Mouse (Mus musculus) layer of hippocampus, adult 2 months (tissue): ENCODE measurements at regions not wholly inside any gene's neighbourhood (a gene's known extent, or its start where the extent isn't known, plus 50 kb on each side); places are given as distances from the start of the nearest gene placed in this dataset.

Source experiments
- DNase-seq, 2 experiments: peaks; one replicate each; pipeline ENCODE4 v3.0.0; 2022; ENCODE audit warnings: low spot score in 2 of 2
- H3K27ac ChIP-seq: fragments of 200-600 bp; 2 replicates; pipeline ENCODE4 v1.8.1; 2022
- H3K4me3 ChIP-seq: fragments of 200-600 bp; 2 replicates; pipeline ENCODE4 v1.8.1; 2022; ENCODE audit warnings: mild to moderate bottlenecking
- CTCF ChIP-seq: fragments of 200-600 bp; conservative IDR thresholded peaks from 2 replicates; pipeline ENCODE4 v1.8.1; 2022; ENCODE audit warnings: antibody characterized with exemption, mild to moderate bottlenecking, moderate library complexity

DNA sequence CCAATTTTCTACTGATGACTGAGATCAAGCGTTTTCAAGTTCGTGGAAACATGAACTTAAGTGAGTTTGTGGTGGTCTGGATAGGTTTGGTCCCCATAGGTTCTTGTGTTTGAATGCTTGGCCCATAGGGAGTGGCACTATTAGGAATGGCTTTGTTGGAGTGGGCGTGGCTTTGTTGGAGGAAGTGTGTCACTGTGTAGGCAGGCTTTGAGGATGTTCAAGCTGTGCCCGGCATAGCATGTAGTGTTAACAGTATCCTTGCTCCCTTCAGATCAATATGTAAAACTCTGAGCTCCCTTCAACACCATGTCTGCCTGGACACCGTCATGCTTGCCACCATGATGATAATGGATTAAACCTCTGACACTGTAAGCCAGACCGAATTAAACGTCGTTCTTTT, 112.7 kb upstream of the Pard3b start:
- Histone ChIP-seq H3K27ac (no peak overlapping the region), H3K4me3 (no peak overlapping the region)
- no peak for DNase-seq
- TF ChIP-seq CTCF, result no peak

DNA sequence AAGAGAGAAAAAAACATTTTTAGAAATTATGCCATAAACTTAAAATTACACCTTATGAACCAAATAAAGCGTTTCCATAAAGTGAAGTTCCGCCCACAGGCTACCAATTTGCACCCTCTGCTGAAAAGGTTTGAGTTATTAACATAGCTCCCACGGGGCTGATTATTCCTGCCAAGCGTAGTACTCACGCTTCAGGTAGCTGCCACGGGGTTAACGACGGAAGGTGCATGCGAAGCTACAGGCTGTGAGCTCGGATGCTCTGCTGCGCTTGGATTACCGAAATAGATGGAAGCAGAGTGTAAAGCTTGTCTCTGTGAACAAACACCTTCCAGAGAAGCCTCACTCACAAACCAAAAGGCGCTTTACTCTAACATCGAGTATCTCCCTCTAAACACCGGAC, 109.9 kb upstream of the Pard3b start:
- no peak for DNase-seq
- no peak overlapping the region for H3K27ac ChIP-seq
- no peak for TF ChIP-seq CTCF

DNA sequence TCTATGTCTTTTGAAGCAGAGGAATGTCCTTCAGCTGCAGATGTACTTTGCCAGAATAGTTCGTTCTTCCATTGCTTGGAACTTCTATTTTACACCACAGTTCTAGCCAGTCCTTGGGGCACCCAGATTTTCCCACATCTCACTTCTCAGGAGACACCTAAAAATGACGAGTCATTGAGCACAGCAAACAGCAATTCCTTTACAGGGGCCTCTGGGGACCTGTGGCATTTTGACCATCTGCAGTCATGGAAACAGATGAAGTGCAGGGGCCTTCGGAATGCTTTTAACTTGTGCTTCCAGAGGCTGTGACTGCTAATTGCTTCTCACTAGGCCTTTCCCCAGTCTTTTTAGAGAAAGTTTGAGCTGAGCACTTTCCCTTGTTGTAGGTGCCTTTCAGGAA, 108.5 kb upstream of the Pard3b start:
- no peak for DNase-seq
- TF ChIP-seq CTCF, result no peak
- Histone ChIP-seq H3K27ac (no peak overlapping the region), H3K4me3 (no peak overlapping the region)

More for the DNA sequence above, 109.9 kb upstream of the Pard3b start:
- no peak overlapping the region for H3K4me3 ChIP-seq

DNA sequence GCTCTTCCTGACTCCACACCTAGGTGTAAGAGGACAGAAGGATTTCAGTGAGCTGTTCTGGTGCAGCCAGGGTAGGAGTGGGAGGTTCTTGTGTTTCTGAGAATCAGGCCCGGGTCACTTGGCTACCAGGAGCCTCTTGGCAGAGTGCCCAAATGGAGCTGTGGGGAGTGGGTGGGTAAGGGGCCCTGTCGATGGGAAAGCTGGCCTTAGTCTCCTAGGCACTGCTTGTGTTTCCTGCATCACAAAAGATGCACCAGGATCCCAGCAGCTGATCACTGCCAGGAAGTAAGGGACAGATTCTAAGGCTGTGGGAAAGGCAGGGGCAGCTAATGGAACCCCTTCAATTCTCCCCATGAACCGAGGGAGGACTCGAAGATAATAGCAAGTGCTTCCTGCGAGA, 107.1 kb upstream of the Pard3b start:
- DNase-seq, result no peak
- TF ChIP-seq CTCF, result no peak

DNA sequence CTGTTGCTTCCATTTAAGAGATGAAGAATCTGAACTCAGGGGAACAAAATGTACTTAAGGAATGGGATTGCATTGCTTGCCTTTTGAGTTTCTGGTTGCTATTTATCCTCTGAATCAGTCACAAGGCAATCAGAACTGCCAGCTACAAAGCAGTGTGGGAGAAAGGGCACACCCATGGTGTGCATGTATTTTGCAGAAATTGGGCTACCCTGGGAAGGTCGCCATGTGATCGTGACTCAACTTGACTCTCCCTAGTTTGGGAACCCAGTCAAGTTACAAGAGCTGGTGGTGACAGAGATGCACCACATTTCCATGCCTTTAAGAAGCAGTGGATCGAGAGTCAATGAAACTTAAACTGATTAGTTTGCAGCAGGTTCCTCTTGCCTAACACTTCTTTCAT, 98.5 kb upstream of the Pard3b start:
- Histone ChIP-seq H3K4me3 (no peak overlapping the region), H3K27ac (no peak overlapping the region)
- TF ChIP-seq CTCF, result no peak
- no peak for DNase-seq

More for the DNA sequence above, 107.1 kb upstream of the Pard3b start:
- Histone ChIP-seq H3K27ac (no peak overlapping the region), H3K4me3 (no peak overlapping the region)

DNA sequence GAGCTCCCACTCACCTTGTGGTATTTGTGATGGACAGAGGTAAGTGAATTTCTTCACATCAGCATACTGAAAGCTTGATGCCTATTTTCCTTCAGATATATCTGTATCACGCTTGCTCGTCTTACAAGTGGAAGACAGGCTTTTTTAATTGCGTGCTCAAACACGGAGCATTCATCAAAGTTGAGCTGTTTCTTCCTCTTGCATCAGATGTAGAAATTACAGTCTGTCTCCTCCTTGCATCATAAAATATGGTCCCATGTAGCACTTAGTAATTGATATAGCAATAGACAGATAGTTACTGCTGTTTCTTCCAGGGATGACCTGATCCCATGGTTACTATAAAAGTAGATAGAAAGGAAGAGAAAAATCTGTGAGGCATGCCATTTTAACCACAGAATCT, 97.5 kb upstream of the Pard3b start:
- no peak for DNase-seq
- Histone ChIP-seq H3K4me3 (no peak overlapping the region), H3K27ac (no peak overlapping the region)
- no peak for TF ChIP-seq CTCF

DNA sequence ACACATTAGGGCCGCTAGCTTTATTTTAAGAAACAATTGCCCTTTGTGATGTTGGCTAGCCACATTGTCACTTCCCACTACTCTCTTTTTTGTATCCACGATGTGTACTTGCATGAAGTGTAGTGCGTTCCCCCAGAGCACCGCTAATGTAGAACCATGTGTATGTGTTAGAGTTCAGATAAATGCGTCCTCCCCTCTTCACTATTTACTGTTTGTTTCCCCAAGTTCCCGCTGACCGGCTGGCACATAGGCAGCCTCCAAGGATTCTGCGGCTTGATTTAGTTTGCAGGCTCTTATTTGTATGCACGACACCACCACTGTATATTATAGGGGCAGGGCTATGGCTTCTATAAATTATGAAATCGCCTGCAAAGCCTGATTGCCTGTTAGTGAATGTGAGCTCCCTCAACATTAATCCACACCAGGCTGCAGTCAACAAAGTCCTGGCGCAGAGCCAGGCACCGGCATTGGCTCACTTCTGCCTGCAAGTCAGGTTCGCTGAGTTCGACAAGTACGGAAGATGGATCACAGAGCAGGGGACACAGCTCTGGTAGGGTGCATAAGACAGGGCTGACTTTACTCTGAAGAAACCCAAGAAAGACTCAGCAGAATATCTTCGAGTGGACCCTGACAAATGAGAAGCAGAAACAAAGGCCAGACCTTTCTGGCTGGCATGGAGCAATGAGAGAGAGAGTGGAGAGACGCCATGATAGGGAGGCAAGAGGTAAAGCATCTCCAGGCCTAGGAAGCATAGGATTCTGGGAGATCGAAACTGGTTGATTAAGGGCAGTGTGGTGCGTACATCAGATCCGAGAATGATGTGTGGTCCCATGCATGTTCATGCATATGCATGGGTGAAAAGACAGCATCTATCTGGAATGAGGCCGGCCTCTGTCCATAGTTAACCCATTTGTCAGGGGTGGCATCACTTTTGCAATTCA, 85.8 kb upstream of the Pard3b start:
- H3K4me3 ChIP-seq, result peak overlapping the region; percentile 26
- no peak for TF ChIP-seq CTCF
- H3K27ac ChIP-seq, result no peak overlapping the region
- peak; percentile 11 to 57 for DNase-seq

DNA sequence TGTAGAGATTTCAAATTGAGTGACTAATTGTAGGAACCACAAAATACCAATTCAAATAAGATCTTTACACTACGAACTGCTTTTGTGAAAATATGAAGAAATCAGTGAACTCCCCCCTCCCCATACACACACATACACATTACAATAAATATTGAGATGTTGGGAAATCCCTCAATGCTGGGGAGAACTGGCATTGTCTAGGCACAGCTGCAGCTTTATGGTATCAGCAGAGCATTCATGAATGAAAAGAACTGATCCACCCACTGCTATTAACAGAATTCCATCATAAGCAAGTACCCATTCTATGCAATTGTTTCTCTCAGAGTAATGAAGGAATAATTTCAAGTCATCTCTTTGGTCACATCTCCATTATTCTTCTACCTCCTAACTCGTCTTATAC, 79.1 kb upstream of the Pard3b start:
- DNase-seq, result no peak
- no peak for TF ChIP-seq CTCF
- Histone ChIP-seq H3K4me3 (no peak overlapping the region), H3K27ac (no peak overlapping the region)

DNA sequence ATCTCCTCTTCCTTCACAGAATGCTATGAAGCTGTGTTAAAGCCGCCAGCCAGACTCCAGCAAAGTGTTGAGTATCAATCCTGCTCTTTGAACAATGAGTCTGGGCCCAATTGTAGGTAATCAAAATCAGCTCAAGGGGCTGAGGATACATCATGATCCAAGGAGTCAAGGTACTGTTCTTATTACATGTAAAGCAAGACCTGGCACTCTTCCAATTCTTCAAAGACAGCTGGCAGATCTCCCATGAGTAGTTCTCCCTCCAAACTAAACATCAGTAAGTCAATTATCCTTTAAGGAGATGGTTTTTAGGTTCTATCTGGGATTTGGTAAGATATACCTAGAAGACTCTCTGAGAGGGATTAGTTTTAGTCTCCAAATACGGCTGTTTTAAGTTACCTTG, 76.5 kb upstream of the Pard3b start:
- no peak overlapping the region for H3K27ac ChIP-seq
- no peak overlapping the region for H3K4me3 ChIP-seq
- TF ChIP-seq CTCF, result no peak

DNA sequence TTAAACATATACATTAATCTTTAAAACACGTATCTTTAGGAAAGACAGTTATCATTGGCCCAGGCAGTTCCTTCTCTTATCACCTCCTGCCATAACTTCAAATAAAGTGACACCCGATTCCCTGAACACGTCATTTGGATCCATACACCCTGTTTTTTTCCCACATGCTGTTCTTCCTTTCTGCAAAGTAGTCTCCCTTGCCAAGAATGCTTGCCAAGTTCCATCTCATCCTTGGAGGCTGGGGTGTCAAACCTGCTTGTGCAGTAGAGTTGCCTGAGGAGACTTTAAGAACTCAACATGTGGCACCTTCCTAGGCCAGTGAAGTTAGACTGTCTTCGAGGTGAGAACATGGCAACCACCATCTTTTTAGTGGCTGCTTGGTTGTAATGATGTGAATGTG, 73.2 kb upstream of the Pard3b start:
- H3K27ac ChIP-seq, result no peak overlapping the region
- no peak overlapping the region for H3K4me3 ChIP-seq
- TF ChIP-seq CTCF, result no peak
- DNase-seq, result no peak

More for the DNA sequence above, 76.5 kb upstream of the Pard3b start:
- DNase-seq, result no peak

DNA sequence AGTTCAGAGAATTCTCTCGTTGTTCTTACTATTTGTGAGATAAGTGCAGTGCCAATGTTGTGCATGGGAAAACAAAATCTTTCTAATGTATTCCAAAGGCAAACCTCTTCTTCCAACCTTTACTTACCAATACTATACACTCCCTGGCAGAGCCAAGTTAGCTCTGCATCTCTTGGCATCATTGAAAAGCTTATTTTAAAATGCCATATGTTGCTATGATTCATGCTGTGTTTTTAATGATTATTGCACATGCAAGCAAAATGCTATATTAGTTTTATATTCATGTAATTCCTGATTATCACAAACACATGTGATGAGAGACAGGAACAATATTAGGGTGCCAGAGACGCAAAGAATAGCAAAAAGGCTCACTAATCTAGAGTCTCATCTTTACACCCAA, 64.3 kb upstream of the Pard3b start:
- no peak for TF ChIP-seq CTCF
- no peak overlapping the region for H3K27ac ChIP-seq
- no peak for DNase-seq
- H3K4me3 ChIP-seq, result no peak overlapping the region

DNA sequence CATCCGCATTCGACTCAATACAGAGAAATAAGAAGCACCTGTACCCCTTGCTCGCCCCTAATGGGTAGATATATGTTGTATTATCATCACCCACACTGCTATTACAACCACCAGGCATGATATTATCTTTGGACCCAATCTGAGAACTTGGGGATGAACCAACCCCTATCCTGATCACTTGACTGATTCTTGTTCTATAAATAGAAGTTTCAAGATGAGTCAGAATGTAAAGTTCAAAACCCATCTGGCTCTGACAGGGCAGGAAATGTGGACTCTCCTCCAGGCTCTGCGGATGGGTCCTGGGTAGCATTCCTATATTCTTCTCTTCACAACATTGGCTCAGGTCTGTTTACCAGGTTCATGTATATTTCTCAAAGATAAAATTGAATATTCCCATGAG, 61.9 kb upstream of the Pard3b start:
- no peak overlapping the region for H3K4me3 ChIP-seq
- no peak overlapping the region for H3K27ac ChIP-seq
- TF ChIP-seq CTCF, result no peak
- DNase-seq, result no peak

DNA sequence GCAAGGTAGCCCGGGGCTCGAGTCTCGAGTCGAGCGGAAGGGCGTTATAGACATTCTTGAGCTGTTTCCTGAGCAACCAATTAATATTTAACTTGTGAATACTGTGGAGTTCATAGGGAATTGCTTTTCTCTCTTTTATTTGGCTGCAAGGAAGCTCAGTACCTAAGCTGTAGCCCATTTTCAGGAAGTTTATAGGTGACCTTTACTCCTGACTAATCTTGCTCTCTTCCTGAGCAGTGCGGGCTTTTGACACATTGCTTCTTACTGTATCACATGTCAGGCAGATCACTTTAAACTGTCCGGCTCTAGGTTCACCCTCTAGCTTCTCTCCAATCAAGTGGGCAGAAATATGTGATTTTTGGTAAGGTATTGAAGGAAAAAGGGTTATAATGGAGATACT, 51.4 kb upstream of the Pard3b start:
- Histone ChIP-seq H3K27ac (no peak overlapping the region), H3K4me3 (no peak overlapping the region)
- DNase-seq, result no peak
- no peak for TF ChIP-seq CTCF
